Mouse (Mus musculus) adrenal gland, postnatal 10 days (tissue): ENCODE measurements at regions not wholly inside any gene's neighbourhood (a gene's known extent, or its start where the extent isn't known, plus 50 kb on each side); places are given as distances from the start of the nearest gene placed in this dataset.

Source experiments
- DNase-seq: peaks from one replicate; pipeline ENCODE4 v3.0.0; 2021; ENCODE audit warnings: mixed read lengths

GRCm38 (mm10) chr7:60733331-60733994 is 593.4 kb upstream of the Snrpn start:
- peak; percentile 3 for DNase-seq

GRCm38 (mm10) chr7:60728108-60728721 is 588.2 kb upstream of the Snrpn start:
- DNase-seq = peak; percentile 7
